Mouse (Mus musculus) brain, embryonic 14.5 days (tissue): ENCODE data around the gene Ubash3b.

ENCODE experiments used
- CTCF ChIP-seq: fragments of 200-500 bp; IDR thresholded peaks from 2 replicates; pipeline ENCODE4 v1.5.1; 2012; ENCODE audit warnings: inconsistent platforms, mild to moderate bottlenecking, moderate library complexity, borderline replicate concordance; ENCODE audit not compliant: insufficient read depth, insufficient read length; ENCODE audit errors: extremely low read depth
- POLR2A ChIP-seq: fragments of 200-500 bp; IDR thresholded peaks from 2 replicates; pipeline ENCODE4 v1.6.1; 2012; ENCODE audit warnings: mild to moderate bottlenecking, inconsistent platforms, borderline replicate concordance; ENCODE audit not compliant: poor library complexity, insufficient read depth, insufficient read length, severe bottlenecking; ENCODE audit errors: extremely low read depth

GRCm38 (mm10) chr9:40994075-40994474 lies 167.4 kb downstream of the Ubash3b start:
- no peak for TF ChIP-seq POLR2A
- TF ChIP-seq CTCF, result no peak
